Mouse (Mus musculus): ENCODE measurements around the gene Cep131. TPM values are rescaled to one million over a fixed set of nuclear protein-coding genes. Genes with fewer than 3 reads are reported as not detected.

The Cep131 gene
- polyA plus RNA-seq, 1 experiment from 2014 or later = 14.2 TPM

GRCm38 (mm10) chr11:120114488-120115215 is 28.0 kb upstream of the Cep131 start:
- H3K4me1 ChIP-seq (replicated peaks) = 0 out of 2 replicates have a peak, but pooled peaks cover 5% of the 10 kb centered on the region
- H3K4me3 ChIP-seq (replicated peaks) = no peak overlapping the region
- H3K36me3 ChIP-seq = peaks cover 19% of the 10 kb centered on the region
- H3K27ac ChIP-seq = no peak overlapping the region
- 90% methylated on average over 21 of the region's 21 CpGs for WGBS
- H3K4me2 ChIP-seq (replicated peaks) = no peak overlapping the region
- H3K9ac ChIP-seq = no peak overlapping the region
- H3K9me3 ChIP-seq = no peaks in the 10 kb centered on the region
- H3K27me3 ChIP-seq (replicated peaks) = no peaks in the 10 kb centered on the region
- ATAC-seq = no peak

GRCm38 (mm10) chr11:120112136-120112535 is 25.5 kb upstream of the Cep131 start:
- H3K27me3 ChIP-seq (replicated peaks) = no peaks in the 10 kb centered on the region
- no peak overlapping the region for H3K4me3 ChIP-seq (replicated peaks)
- H3K4me1 ChIP-seq (replicated peaks) = no peaks in the 10 kb centered on the region
- H3K27ac ChIP-seq = no peak overlapping the region
- H3K9ac ChIP-seq = no peak overlapping the region
- no peak overlapping the region for H3K4me2 ChIP-seq (replicated peaks)
- H3K9me3 ChIP-seq = no peaks in the 10 kb centered on the region
- no peak for ATAC-seq
- WGBS = 94% methylated on average over 4 of the region's 4 CpGs
- peaks cover 26% of the 10 kb centered on the region for H3K36me3 ChIP-seq

GRCm38 (mm10) chr11:120111033-120111432 is 24.4 kb upstream of the Cep131 start:
- Histone ChIP-seq H3K36me3 (peaks cover 26% of the 10 kb centered on the region), H3K9me3 (no peaks in the 10 kb centered on the region), H3K4me1 (replicated peaks) (no peaks in the 10 kb centered on the region), H3K27me3 (replicated peaks) (no peaks in the 10 kb centered on the region), H3K4me3 (replicated peaks) (no peak overlapping the region), H3K4me2 (replicated peaks) (no peak overlapping the region), H3K27ac (no peak overlapping the region), H3K9ac (no peak overlapping the region)
- 3% methylated on average over 2 of the region's 2 CpGs for WGBS
- ATAC-seq = no peak

GRCm38 (mm10) chr11:120110554-120110953 is 23.9 kb upstream of the Cep131 start:
- 73% methylated on average over 7 of the region's 7 CpGs for WGBS
- Histone ChIP-seq H3K36me3 (peaks cover 30% of the 10 kb centered on the region), H3K4me3 (replicated peaks) (no peak overlapping the region), H3K27ac (no peak overlapping the region), H3K27me3 (replicated peaks) (no peaks in the 10 kb centered on the region), H3K9me3 (no peaks in the 10 kb centered on the region), H3K4me2 (replicated peaks) (no peak overlapping the region), H3K4me1 (replicated peaks) (no peaks in the 10 kb centered on the region), H3K9ac (no peak overlapping the region)
- ATAC-seq = no peak

GRCm38 (mm10) chr11:120109558-120110210 is 23.1 kb upstream of the Cep131 start:
- Histone ChIP-seq H3K4me1 (replicated peaks) (no peaks in the 10 kb centered on the region), H3K27me3 (replicated peaks) (no peaks in the 10 kb centered on the region), H3K36me3 (peaks cover 36% of the 10 kb centered on the region), H3K27ac (no peak overlapping the region), H3K4me2 (replicated peaks) (no peak overlapping the region), H3K9ac (no peak overlapping the region), H3K4me3 (replicated peaks) (no peak overlapping the region), H3K9me3 (no peaks in the 10 kb centered on the region)
- 78% methylated on average over 14 of the region's 14 CpGs for WGBS
- ATAC-seq = no peak

- Histone ChIP-seq H3K27ac (no peak overlapping the region), H3K4me2 (replicated peaks) (no peak overlapping the region), H3K27me3 (replicated peaks) (no peaks in the 10 kb centered on the region), H3K4me1 (replicated peaks) (no peaks in the 10 kb centered on the region), H3K9me3 (no peaks in the 10 kb centered on the region), H3K36me3 (peaks cover 39% of the 10 kb centered on the region), H3K4me3 (replicated peaks) (no peak overlapping the region), H3K9ac (no peak overlapping the region)
- ATAC-seq = no peak
- 79% methylated on average over 9 of the region's 9 CpGs for WGBS
These were observed 21.2 kb upstream of the Cep131 start for GRCm38 (mm10) chr11:120107796-120108195.

- H3K27ac ChIP-seq = no peak overlapping the region
- H3K36me3 ChIP-seq = peaks cover 39% of the 10 kb centered on the region
- no peak overlapping the region for H3K4me2 ChIP-seq (replicated peaks)
- H3K9ac ChIP-seq = no peak overlapping the region
- H3K27me3 ChIP-seq (replicated peaks) = no peaks in the 10 kb centered on the region
- H3K4me3 ChIP-seq (replicated peaks) = no peak overlapping the region
- no peaks in the 10 kb centered on the region for H3K9me3 ChIP-seq
- 58% methylated on average over 2 of the region's 2 CpGs for WGBS
- ATAC-seq = no peak
- H3K4me1 ChIP-seq (replicated peaks) = no peaks in the 10 kb centered on the region
These were observed 20.4 kb upstream of the Cep131 start for GRCm38 (mm10) chr11:120107026-120107425.

GRCm38 (mm10) chr11:120103431-120103997 is 16.9 kb upstream of the Cep131 start:
- Histone ChIP-seq H3K27ac (no peak overlapping the region), H3K27me3 (replicated peaks) (no peaks in the 10 kb centered on the region), H3K4me2 (replicated peaks) (no peak overlapping the region), H3K9ac (no peak overlapping the region), H3K4me1 (replicated peaks) (peaks cover 8% of the 10 kb centered on the region), H3K36me3 (peaks cover 35% of the 10 kb centered on the region), H3K9me3 (no peaks in the 10 kb centered on the region), H3K4me3 (replicated peaks) (no peak overlapping the region)
- WGBS = 60% methylated on average over 3 of the region's 3 CpGs
- no peak for ATAC-seq

GRCm38 (mm10) chr11:120101036-120101435 is 14.4 kb upstream of the Cep131 start:
- no peaks in the 10 kb centered on the region for H3K27me3 ChIP-seq (replicated peaks)
- H3K27ac ChIP-seq = no peak overlapping the region
- H3K4me2 ChIP-seq (replicated peaks) = no peak overlapping the region
- H3K9ac ChIP-seq = no peak overlapping the region
- peaks cover 20% of the 10 kb centered on the region for H3K36me3 ChIP-seq
- no peak for ATAC-seq
- H3K4me1 ChIP-seq (replicated peaks) = peaks cover 16% of the 10 kb centered on the region
- no peak overlapping the region for H3K4me3 ChIP-seq (replicated peaks)
- WGBS = 2% methylated on average over 3 of the region's 3 CpGs
- no peaks in the 10 kb centered on the region for H3K9me3 ChIP-seq

GRCm38 (mm10) chr11:120098588-120099511 is 12.2 kb upstream of the Cep131 start, which contains the start of the genes Tepsin and Ndufaf8:
Gene Tepsin (minus strand): TSS chr11:120098731.
Gene Ndufaf8 (plus strand): TSS chr11:120098928.
- no peaks in the 10 kb centered on the region for H3K27me3 ChIP-seq (replicated peaks)
- under 1% methylated on average over 77 of the region's 77 CpGs for WGBS
- peak within 1 kb of the TSS; percentile 85 for H3K9ac ChIP-seq
- peaks cover 16% of the 10 kb centered on the region for H3K4me1 ChIP-seq (replicated peaks)
- peak within 1 kb of the TSS; percentile 85 for H3K4me3 ChIP-seq (replicated peaks)
- peak within 1 kb of the TSS; percentile 87 for H3K4me2 ChIP-seq (replicated peaks)
- peak within 1 kb of the TSS; percentile 98 for H3K27ac ChIP-seq
- peaks cover 8% of the 10 kb centered on the region; the same call in 1 of the 2 replicates for H3K36me3 ChIP-seq
- H3K9me3 ChIP-seq = no peaks in the 10 kb centered on the region
- ATAC-seq = peak; percentile 97

- no peaks in the 10 kb centered on the region for H3K27me3 ChIP-seq (replicated peaks)
- whole genome bisulfite sequencing = 72% methylated on average over 23 of the region's 23 CpGs
- ATAC-seq = peak; percentile 43; the same call in 1 of the 2 replicates
- H3K36me3 ChIP-seq = peaks cover 31% of the 10 kb centered on the region
- no peak overlapping the region for H3K4me3 ChIP-seq (replicated peaks)
- H3K27ac ChIP-seq = no peak overlapping the region
- H3K4me1 ChIP-seq (replicated peaks) = peaks cover 8% of the 10 kb centered on the region
- H3K4me2 ChIP-seq (replicated peaks) = no peak overlapping the region
- H3K9ac ChIP-seq = no peak overlapping the region
- H3K9me3 ChIP-seq = no peaks in the 10 kb centered on the region
These were observed 6.4 kb upstream of the Cep131 start for GRCm38 (mm10) chr11:120092817-120093591.
